Mouse (Mus musculus) MEL (cell line): ENCODE results near the gene Gm20388. TPM values are rescaled to one million over a fixed set of nuclear protein-coding genes. Genes with fewer than 3 reads are reported as not detected.

ENCODE experiments used
- DNase-seq: peaks from one replicate; pipeline ENCODE4 v3.0.0; 2011; ENCODE audit warnings: low read depth, low spot score
- H3K27ac ChIP-seq: 2 replicates; pipeline ENCODE4 v1.5.1; 2012; ENCODE audit warnings: low read depth, mild to moderate bottlenecking, control low read depth, low read length, moderate library complexity; ENCODE audit not compliant: control insufficient read depth
- H3K27me3 ChIP-seq, 2 experiments: fragments of 150-350 bp in 1 of 2; sonication (generic) in 1 of 2; 2 replicates each; pipeline ENCODE4 v1.6.1; 2012; ENCODE audit warnings: low read length in 2 of 2, mild to moderate bottlenecking in 2 of 2, improper control_type of control experiment in 1 of 2, moderate library complexity in 1 of 2; ENCODE audit not compliant: insufficient read depth in 2 of 2, control insufficient read depth in 1 of 2
- H3K36me3 ChIP-seq, 2 experiments: 2 replicates each; pipeline ENCODE4 v1.6.1; 2012 to 2014; ENCODE audit warnings: low read length in 2 of 2, improper control_type of control experiment in 1 of 2, inconsistent platforms in 1 of 2, mild to moderate bottlenecking in 1 of 2; ENCODE audit not compliant: insufficient read depth in 2 of 2, control insufficient read depth in 1 of 2
- H3K4me1 ChIP-seq, 2 experiments: fragments of 150-350 bp in 1 of 2; sonication (generic) in 1 of 2; 2 replicates each; pipeline ENCODE4 v1.6.1; 2012; ENCODE audit warnings: low read length in 2 of 2, improper control_type of control experiment in 1 of 2, mild to moderate bottlenecking in 1 of 2; ENCODE audit not compliant: insufficient read depth in 2 of 2, control insufficient read depth in 1 of 2
- H3K4me3 ChIP-seq, 2 experiments: fragments of 150-350 bp in 1 of 2; sonication (generic) in 1 of 2; 2 replicates each; pipeline ENCODE4 v1.5.1; 2012; ENCODE audit warnings: low read depth in 2 of 2, low read length in 2 of 2, mild to moderate bottlenecking in 2 of 2, moderate library complexity in 2 of 2, control low read depth in 1 of 2, improper control_type of control experiment in 1 of 2; ENCODE audit not compliant: control insufficient read depth in 1 of 2, insufficient read depth in 1 of 2
- H3K79me2 ChIP-seq: 2 replicates; pipeline ENCODE4 v1.6.1; 2012; ENCODE audit warnings: mild to moderate bottlenecking, low read length, moderate library complexity; ENCODE audit not compliant: control insufficient read depth, poor library complexity, insufficient read depth
- H3K9ac ChIP-seq: 2 replicates; pipeline ENCODE4 v1.6.1; 2012; ENCODE audit warnings: low read depth, mild to moderate bottlenecking, control low read depth, low read length, moderate library complexity; ENCODE audit not compliant: control insufficient read depth, poor library complexity, severe bottlenecking
- H3K9me3 ChIP-seq: fragments of 150-350 bp; sonication (generic); replicated peaks from 2 replicates; pipeline ENCODE4 v1.6.1; 2012; ENCODE audit warnings: mild to moderate bottlenecking, low read length, improper control_type of control experiment, moderate library complexity; ENCODE audit not compliant: insufficient read depth
- CHD2 ChIP-seq: IDR thresholded peaks from 2 replicates; pipeline ENCODE4 v1.6.1; 2011; ENCODE audit warnings: low read length, improper control_type of control experiment
- E2F4 ChIP-seq: IDR thresholded peaks from 2 replicates; pipeline ENCODE4 v1.6.1; 2011; ENCODE audit warnings: low read depth, low read length, improper control_type of control experiment, borderline replicate concordance
- GATA1 ChIP-seq: IDR thresholded peaks from 2 replicates; pipeline ENCODE4 v1.6.1; 2011; ENCODE audit warnings: low read depth, low read length, improper control_type of control experiment
- HCFC1 ChIP-seq: IDR thresholded peaks from 2 replicates; pipeline ENCODE4 v1.6.1; 2012; ENCODE audit warnings: low read depth, mild to moderate bottlenecking, inconsistent platforms, low read length, improper control_type of control experiment, moderate library complexity
- MAFK ChIP-seq: IDR thresholded peaks from 2 replicates; pipeline ENCODE4 v1.6.1; 2011; ENCODE audit warnings: low read depth, mild to moderate bottlenecking, low read length, improper control_type of control experiment, borderline replicate concordance
- MAX ChIP-seq: IDR thresholded peaks from 2 replicates; pipeline ENCODE4 v1.6.1; 2011; ENCODE audit warnings: low read length, improper control_type of control experiment
- MYB ChIP-seq: IDR thresholded peaks from 2 replicates; pipeline ENCODE4 v1.6.1; 2011; ENCODE audit warnings: mild to moderate bottlenecking, low read depth, low read length, improper control_type of control experiment
- NRF1 ChIP-seq: IDR thresholded peaks from 2 replicates; pipeline ENCODE4 v1.6.1; 2014; ENCODE audit warnings: low read depth, mild to moderate bottlenecking, inconsistent platforms, low read length, improper control_type of control experiment, moderate library complexity; ENCODE audit not compliant: poor library complexity, insufficient read depth, severe bottlenecking
- POLR2AphosphoS2 ChIP-seq: IDR thresholded peaks from 2 replicates; pipeline ENCODE4 v1.6.1; 2011; ENCODE audit warnings: low read length, improper control_type of control experiment
- POLR2AphosphoS5 ChIP-seq: IDR thresholded peaks from 2 replicates; pipeline ENCODE4 v1.6.1; 2012; ENCODE audit warnings: low read depth, borderline replicate concordance, mild to moderate bottlenecking, inconsistent platforms, low read length, moderate library complexity, mixed read lengths
- RAD21 ChIP-seq: IDR thresholded peaks from 2 replicates; pipeline ENCODE4 v1.6.1; 2011; ENCODE audit warnings: mild to moderate bottlenecking, low read depth, low read length, improper control_type of control experiment
- RCOR1 ChIP-seq: IDR thresholded peaks from 2 replicates; pipeline ENCODE4 v1.6.1; 2012; ENCODE audit warnings: low read depth, mild to moderate bottlenecking, inconsistent platforms, low read length, improper control_type of control experiment
- SIN3A ChIP-seq: IDR thresholded peaks from 2 replicates; pipeline ENCODE4 v1.6.1; 2012; ENCODE audit warnings: low read length, improper control_type of control experiment, inconsistent platforms
- SMC3 ChIP-seq: IDR thresholded peaks from 2 replicates; pipeline ENCODE4 v1.6.1; 2011; ENCODE audit warnings: low read depth, low read length, improper control_type of control experiment
- TCF12 ChIP-seq: IDR thresholded peaks from 2 replicates; pipeline ENCODE4 v1.6.1; 2014; ENCODE audit warnings: low read depth, mild to moderate bottlenecking, inconsistent platforms, low read length, improper control_type of control experiment, moderate library complexity
- UBTF ChIP-seq: IDR thresholded peaks from 2 replicates; pipeline ENCODE4 v1.6.1; 2012; ENCODE audit warnings: low read depth, mild to moderate bottlenecking, inconsistent platforms, low read length, improper control_type of control experiment, moderate library complexity, borderline replicate concordance; ENCODE audit not compliant: insufficient read depth
- USF1 ChIP-seq: IDR thresholded peaks from 2 replicates; pipeline ENCODE4 v1.6.1; 2014; ENCODE audit warnings: low read depth, mild to moderate bottlenecking, inconsistent platforms, low read length, improper control_type of control experiment, moderate library complexity
- ZC3H11A ChIP-seq: IDR thresholded peaks from 2 replicates; pipeline ENCODE4 v1.6.1; 2012; ENCODE audit warnings: low read depth, mild to moderate bottlenecking, inconsistent platforms, low read length, improper control_type of control experiment
- ZKSCAN1 ChIP-seq: IDR thresholded peaks from 2 replicates; pipeline ENCODE4 v1.6.1; 2012; ENCODE audit warnings: low read depth, mild to moderate bottlenecking, inconsistent platforms, low read length, improper control_type of control experiment, moderate library complexity
- ZMIZ1 ChIP-seq: IDR thresholded peaks from 2 replicates; pipeline ENCODE4 v1.6.1; 2012; ENCODE audit warnings: low read depth, mild to moderate bottlenecking, inconsistent platforms, low read length, improper control_type of control experiment, moderate library complexity
- polyA plus RNA-seq, 2 experiments: library from polyadenylated mRNA; stranded (reverse) in 1 of 2; unstranded in 1 of 2; fragments of >175 nt in 1 of 2; fragments of >200 nt in 1 of 2; gene quantifications; 2 replicates each; pipeline versions ENCODE4 v1.2.1 to v1.2.4; 2012; ENCODE audit warnings: low replicate concordance in 2 of 2, low read depth in 1 of 2; ENCODE audit not compliant: insufficient read length in 2 of 2, insufficient read depth in 1 of 2, missing spikeins in 1 of 2
- total RNA-seq: library from RNA; depleted of rRNA; stranded (reverse); fragments of 300-350 nt; gene quantifications from 2 replicates; pipeline ENCODE4 v1.2.3, GENCODE M21; 2012

Gene Gm20388
- total and polyA plus RNA-seq, 3 experiments: 11.1 to 17.8 TPM; not detected in 1

- no peaks in the 10 kb centered on the region for H3K36me3 ChIP-seq
- H3K4me3 ChIP-seq: no peak overlapping the region
- no peaks in the 10 kb centered on the region for H3K27me3 ChIP-seq
- TF ChIP-seq MAX (no peak), HCFC1 (no peak), POLR2AphosphoS2 (no peak), ZKSCAN1 (no peak), POLR2AphosphoS5 (no peak), USF1 (no peak)
- H3K9ac ChIP-seq: no peak overlapping the region
- H3K4me1 ChIP-seq: no peaks in the 10 kb centered on the region
- H3K27ac ChIP-seq: no peak overlapping the region
- no peaks in the 10 kb centered on the region for H3K9me3 ChIP-seq
- no peaks in the 10 kb centered on the region for H3K79me2 ChIP-seq
- no peak for DNase-seq
Observed at GRCm38 (mm10) chr8:120809050-120809449, 898.4 kb downstream of the Gm20388 start.

- no peak for TF ChIP-seq MAFK
- no peak for TF ChIP-seq SMC3
- no peak for TF ChIP-seq CHD2
- TF ChIP-seq E2F4: no peak
- no peak for TF ChIP-seq ZMIZ1
- no peak for TF ChIP-seq TCF12
- no peak for TF ChIP-seq RCOR1
- no peak for TF ChIP-seq UBTF
- TF ChIP-seq SIN3A: no peak
- no peak for TF ChIP-seq ZC3H11A
- no peak for TF ChIP-seq RAD21
- no peak for TF ChIP-seq POLR2AphosphoS5
- no peak for TF ChIP-seq GATA1
- no peak for TF ChIP-seq MYB
- TF ChIP-seq ZKSCAN1: no peak
- TF ChIP-seq NRF1: no peak
- Histone ChIP-seq H3K36me3 (no peaks in the 10 kb centered on the region), H3K27ac (no peak overlapping the region), H3K79me2 (no peaks in the 10 kb centered on the region), H3K27me3 (no peaks in the 10 kb centered on the region), H3K9ac (no peak overlapping the region), H3K4me1 (no peaks in the 10 kb centered on the region), H3K9me3 (no peaks in the 10 kb centered on the region), H3K4me3 (no peak overlapping the region)
- DNase-seq: no peak
Observed at GRCm38 (mm10) chr8:120811953-120812352, 901.3 kb downstream of the Gm20388 start.
